Mouse (Mus musculus) heart, postnatal 36 days (tissue): ENCODE data around the gene Naa11. TPM values are rescaled to one million over a fixed set of nuclear protein-coding genes. Genes with fewer than 3 reads are reported as not detected.

Experiments
- DNase-seq, 2 experiments: peaks; one replicate each; pipeline ENCODE4 v3.0.0; 2021 to 2022
- intact Hi-C: fragments of 180-260 bp; cut with DNase I; formaldehyde crosslinking; loops from one replicate; pipeline ENCODE4 v1.15.1; 2025
- total RNA-seq, 2 experiments: library from RNA; stranded (reverse); gene quantifications; 2 replicates each; pipeline ENCODE4 v1.2.3; 2021

The Naa11 gene
- total RNA-seq, 2 experiments from 2014 or later = not detected

- intact Hi-C loops = no loop called here
- no peak for DNase-seq
Observed at GRCm38 (mm10) chr5:97348310-97348709, 43.9 kb downstream of the Naa11 start.

GRCm38 (mm10) chr5:97345732-97346253 lies 46.4 kb downstream of the Naa11 start:
- no peak for DNase-seq

GRCm38 (mm10) chr5:97345129-97345528 lies 47.0 kb downstream of the Naa11 start:
- no peak for DNase-seq
- intact Hi-C loops = no loop called here

More at GRCm38 (mm10) chr5:97345732-97346253, 46.4 kb downstream of the Naa11 start:
- intact Hi-C loops = no loop called here

GRCm38 (mm10) chr5:97344144-97344543 lies 48.0 kb downstream of the Naa11 start:
- no peak for DNase-seq
- intact Hi-C loops = no loop called here

- intact Hi-C loops = loop anchor here (10.0 kb wide), 1 partner anchor 850 kb away; no protein-coding TSS in a partner anchor
- DNase-seq = no peak
Observed at GRCm38 (mm10) chr5:97334794-97335193, 57.4 kb downstream of the Naa11 start.

Other genes starting within 250 kb of the Naa11 start
- not detected for gene Gk2, start 64.6 kb upstream of the Naa11 start, total RNA-seq